Mouse (Mus musculus) stomach, embryonic 16.5 days (tissue): ENCODE measurements at regions not wholly inside any gene's neighbourhood (a gene's known extent, or its start where the extent isn't known, plus 50 kb on each side); places are given as distances from the start of the nearest gene placed in this dataset.
"Not testable (repeated sequence)": the region's sequence is repeated elsewhere in the genome, so short reads cannot be mapped to it uniquely, and the experiment has no call there.

Experiments used
- ATAC-seq: fragments of 200-750 bp; cut with Nextera tagmentation; 2 replicates; pipeline ENCODE4 v1.8.0; 2017; ENCODE audit warnings: moderate number of reproducible peaks, moderate TSS enrichment; ENCODE audit not compliant: insufficient read depth, low FRiP score
- H3K27ac ChIP-seq: fragments of 300-500 bp; sonication (generic); 2 replicates; pipeline ENCODE4 v1.5.1; 2014; ENCODE audit warnings: low read length
- H3K27me3 ChIP-seq: fragments of 300-500 bp; sonication (generic); 2 replicates; pipeline ENCODE4 v1.6.1; 2014; ENCODE audit warnings: low read length, control low read depth, mixed read lengths; ENCODE audit not compliant: control insufficient read depth, insufficient read depth
- H3K36me3 ChIP-seq: fragments of 300-500 bp; sonication (generic); 2 replicates; pipeline ENCODE4 v1.6.1; 2014; ENCODE audit warnings: low read length; ENCODE audit not compliant: control insufficient read depth, insufficient read depth
- H3K4me1 ChIP-seq: fragments of 300-500 bp; sonication (generic); 2 replicates; pipeline ENCODE4 v1.6.1; 2014; ENCODE audit warnings: low read length, control low read depth, mixed read lengths; ENCODE audit not compliant: control insufficient read depth, insufficient read depth
- H3K4me2 ChIP-seq: fragments of 300-500 bp; sonication (generic); 2 replicates; pipeline ENCODE4 v1.6.1; 2014; ENCODE audit warnings: low read depth, low read length, mixed read lengths
- H3K4me3 ChIP-seq: fragments of 300-500 bp; sonication (generic); replicated peaks from 2 replicates; pipeline ENCODE4 v1.5.1; 2014; ENCODE audit warnings: mild to moderate bottlenecking, low read length
- H3K9ac ChIP-seq: fragments of 300-500 bp; sonication (generic); 2 replicates; pipeline ENCODE4 v1.6.1; 2014; ENCODE audit warnings: low read length
- H3K9me3 ChIP-seq: fragments of 300-500 bp; sonication (generic); replicated peaks from 2 replicates; pipeline ENCODE4 v1.6.1; 2016; ENCODE audit warnings: low read length, control low read depth; ENCODE audit not compliant: control insufficient read depth
- WGBS: fragments of 180-500 bp; shearing (Covaris S2); extraction: QIAGEN DNeasy Blood & Tissue Kit; methylation state at CpG from one replicate; pipeline ENCODE4 v1.1.7; 2014; 5-methylcytosine and 5-hydroxymethylcytosine counted together

- not testable (repeated sequence) for H3K27ac ChIP-seq, ATAC-seq, H3K4me3 ChIP-seq, H3K4me2 ChIP-seq, H3K9me3 ChIP-seq, H3K36me3 ChIP-seq, H3K27me3 ChIP-seq, H3K9ac ChIP-seq
- H3K4me1 ChIP-seq = peaks cover 13% of the 10 kb centered on the region
- 100% methylated on average over 1 of the region's 1 CpGs for WGBS
These were observed 56.9 kb downstream of the Zfp36l1 start for GRCm38 (mm10) chr12:80055894-80056293.

GRCm38 (mm10) chr12:80055394-80055793 lies 57.4 kb downstream of the Zfp36l1 start:
- Histone ChIP-seq H3K4me2 (no peak overlapping the region), H3K4me1 (peaks cover 12% of the 10 kb centered on the region), H3K36me3 (no peaks in the 10 kb centered on the region), H3K27ac (peak overlapping the region; percentile 31; the same call in 1 of the 2 replicates), H3K9me3 (no peaks in the 10 kb centered on the region), H3K27me3 (no peaks in the 10 kb centered on the region), H3K4me3 (no peak overlapping the region), H3K9ac (no peak overlapping the region)
- no peak for ATAC-seq
- WGBS = 62% methylated on average over 2 of the region's 2 CpGs

GRCm38 (mm10) chr12:80054655-80055037 lies 58.2 kb downstream of the Zfp36l1 start:
- Histone ChIP-seq H3K27me3 (no peaks in the 10 kb centered on the region), H3K27ac (peak overlapping the region; percentile 31; the same call in 1 of the 2 replicates), H3K4me3 (no peak overlapping the region), H3K9ac (no peak overlapping the region), H3K4me1 (peaks cover 4% of the 10 kb centered on the region; the same call in 1 of the 2 replicates), H3K36me3 (no peaks in the 10 kb centered on the region), H3K4me2 (no peak overlapping the region), H3K9me3 (no peaks in the 10 kb centered on the region)
- no peak for ATAC-seq
- WGBS = 70% methylated on average over 3 of the region's 3 CpGs

- no peaks in the 10 kb centered on the region for H3K27me3 ChIP-seq
- no peaks in the 10 kb centered on the region for H3K9me3 ChIP-seq
- H3K9ac ChIP-seq = no peak overlapping the region
- peaks cover 5% of the 10 kb centered on the region; the same call in 1 of the 2 replicates for H3K4me1 ChIP-seq
- H3K36me3 ChIP-seq = no peaks in the 10 kb centered on the region
- H3K4me3 ChIP-seq = no peak overlapping the region
- peak overlapping the region; percentile 21; the same call in 1 of the 2 replicates for H3K27ac ChIP-seq
- WGBS = 78% methylated on average over 9 of the region's 9 CpGs
- H3K4me2 ChIP-seq = no peak overlapping the region
- no peak for ATAC-seq
These were observed 58.7 kb downstream of the Zfp36l1 start for GRCm38 (mm10) chr12:80053902-80054654.

- peak; percentile 87 for ATAC-seq
- Histone ChIP-seq H3K4me2 (no peak overlapping the region), H3K36me3 (no peaks in the 10 kb centered on the region), H3K27ac (peak overlapping the region; percentile 64), H3K4me1 (0 out of 2 replicates have a peak, but pooled peaks cover 4% of the 10 kb centered on the region), H3K9me3 (no peaks in the 10 kb centered on the region), H3K4me3 (no peak overlapping the region), H3K9ac (no peak overlapping the region), H3K27me3 (no peaks in the 10 kb centered on the region)
- 62% methylated on average over 4 of the region's 4 CpGs for WGBS
These were observed 64.4 kb downstream of the Zfp36l1 start for GRCm38 (mm10) chr12:80048215-80048979.

GRCm38 (mm10) chr12:80046625-80047303 lies 66.0 kb downstream of the Zfp36l1 start:
- 0 out of 2 replicates have a peak, but pooled peaks cover 4% of the 10 kb centered on the region for H3K4me1 ChIP-seq
- H3K9me3 ChIP-seq = no peaks in the 10 kb centered on the region
- H3K4me2 ChIP-seq = no peak overlapping the region
- no peaks in the 10 kb centered on the region for H3K27me3 ChIP-seq
- H3K4me3 ChIP-seq = no peak overlapping the region
- H3K36me3 ChIP-seq = no peaks in the 10 kb centered on the region
- peak overlapping the region; percentile 35; the same call in 1 of the 2 replicates for H3K27ac ChIP-seq
- no peak overlapping the region for H3K9ac ChIP-seq
- peak; percentile 45; the same call in 1 of the 2 replicates for ATAC-seq
- 73% methylated on average over 6 of the region's 6 CpGs for WGBS

- Histone ChIP-seq H3K27ac (no peak overlapping the region), H3K4me3 (no peak overlapping the region)
- WGBS = 80% methylated on average over 11 of the region's 11 CpGs
These were observed 71.1 kb downstream of the Zfp36l1 start for GRCm38 (mm10) chr12:80041510-80042324.

GRCm38 (mm10) chr12:80041012-80041411 lies 71.8 kb downstream of the Zfp36l1 start:
- no peaks in the 10 kb centered on the region for H3K27me3 ChIP-seq
- H3K9me3 ChIP-seq = no peaks in the 10 kb centered on the region
- no peak overlapping the region for H3K27ac ChIP-seq
- no peaks in the 10 kb centered on the region for H3K36me3 ChIP-seq
- 87% methylated on average over 6 of the region's 6 CpGs for WGBS
- 0 out of 2 replicates have a peak, but pooled peaks cover 3% of the 10 kb centered on the region for H3K4me1 ChIP-seq
- no peak overlapping the region for H3K4me3 ChIP-seq
- H3K9ac ChIP-seq = no peak overlapping the region
- H3K4me2 ChIP-seq = no peak overlapping the region
- no peak for ATAC-seq

More at GRCm38 (mm10) chr12:80041510-80042324, 71.1 kb downstream of the Zfp36l1 start:
- no peak overlapping the region for H3K9ac ChIP-seq
- H3K9me3 ChIP-seq = no peaks in the 10 kb centered on the region
- H3K36me3 ChIP-seq = no peaks in the 10 kb centered on the region
- no peak overlapping the region for H3K4me2 ChIP-seq
- ATAC-seq = no peak; the same call in 1 of the 2 replicates
- H3K4me1 ChIP-seq = 0 out of 2 replicates have a peak, but pooled peaks cover 2% of the 10 kb centered on the region
- no peaks in the 10 kb centered on the region for H3K27me3 ChIP-seq
